Mouse (Mus musculus) liver, postnatal 0 days (tissue): ENCODE measurements at regions not wholly inside any gene's neighbourhood (a gene's known extent, or its start where the extent isn't known, plus 50 kb on each side); places are given as distances from the start of the nearest gene placed in this dataset.

Experiments used
- CTCF ChIP-seq: sonication (generic); IDR thresholded peaks from 2 replicates; pipeline ENCODE4 v1.5.1; 2016; ENCODE audit warnings: antibody characterized with exemption, low read depth
- EP300 ChIP-seq: IDR thresholded peaks from 2 replicates; pipeline ENCODE4 v1.6.1; 2016; ENCODE audit warnings: antibody characterized with exemption, low read depth, mild to moderate bottlenecking

GRCm38 (mm10) chr5:75737752-75738151 is 163.0 kb downstream of the Kit start:
- TF ChIP-seq CTCF (no peak), EP300 (no peak)
